Mouse (Mus musculus): Measurements from ENCODE around the gene Afdn. TPM values are rescaled to one million over a fixed set of nuclear protein-coding genes. Genes with fewer than 3 reads are reported as not detected.
"Not testable (repeated sequence)": the region's sequence is repeated elsewhere in the genome, so short reads cannot be mapped to it uniquely, and the experiment has no call there.

The Afdn gene
- polyA plus RNA-seq, 1 experiment from 2014 or later = 79.9 TPM

DNA sequence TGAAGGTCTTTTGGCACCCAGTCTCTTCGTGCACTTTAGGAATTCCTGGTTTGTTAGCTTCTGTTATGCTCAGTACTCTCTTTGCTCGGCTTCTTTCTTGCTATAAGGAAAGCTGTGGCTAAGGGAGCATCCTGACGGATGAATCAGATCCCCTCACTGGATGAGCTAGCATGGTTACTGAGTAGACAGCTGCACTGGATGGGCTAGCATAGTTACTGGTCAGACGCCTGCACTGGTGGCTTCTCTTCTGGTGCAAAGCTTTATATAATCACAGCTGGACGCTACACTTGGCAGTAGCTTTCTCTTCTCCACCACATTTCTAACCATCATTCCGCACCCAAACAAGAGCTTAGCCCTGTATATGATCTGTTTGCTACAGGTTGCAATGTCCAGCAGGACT is 5.4 kb upstream of the Afdn start:
- H3K27ac ChIP-seq = no peak overlapping the region
- no peaks in the 10 kb centered on the region for H3K36me3 ChIP-seq
- no peak overlapping the region for H3K4me2 ChIP-seq
- H3K9ac ChIP-seq = no peak overlapping the region
- no peak overlapping the region for H3K4me3 ChIP-seq
- 77% methylated on average over 6 of the region's 6 CpGs for WGBS
- no peaks in the 10 kb centered on the region for H3K9me3 ChIP-seq
- H3K27me3 ChIP-seq = no peaks in the 10 kb centered on the region
- no peak for ATAC-seq (ENCODE audit: insufficient number of reproducible peaks, low FRiP score, low TSS enrichment, low read depth)
- H3K4me1 ChIP-seq = peaks cover 10% of the 10 kb centered on the region

DNA sequence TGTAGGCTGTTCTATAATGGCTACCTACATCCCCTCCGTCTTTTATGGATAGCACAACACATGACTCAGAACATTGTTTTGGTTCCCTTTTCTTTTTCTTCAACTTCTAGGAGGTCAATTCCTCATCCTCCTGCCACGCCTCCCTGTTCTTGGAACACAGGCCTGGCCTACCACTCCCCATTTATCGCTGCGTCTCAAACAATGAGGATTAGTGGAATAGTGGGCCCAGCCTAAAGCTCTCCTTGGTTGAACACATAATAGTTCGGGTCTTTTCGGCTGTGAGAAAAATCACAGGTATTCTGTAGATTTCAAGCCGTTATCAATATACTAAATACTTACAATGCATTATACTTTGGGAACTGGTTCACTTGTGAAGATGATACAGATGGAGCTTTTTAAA is 1.8 kb upstream of the Afdn start:
- Histone ChIP-seq H3K9me3 (no peaks in the 10 kb centered on the region), H3K9ac (no peak overlapping the region), H3K4me1 (peaks cover 18% of the 10 kb centered on the region), H3K27ac (peak overlapping the region; percentile 86; the same call in 1 of the 2 replicates), H3K27me3 (no peaks in the 10 kb centered on the region), H3K4me3 (no peak overlapping the region; the same call in 1 of the 2 replicates), H3K4me2 (0 out of 2 replicates have a peak overlapping the region, but pooled peaks have one; percentile 62), H3K36me3 (no peaks in the 10 kb centered on the region)
- no peak for ATAC-seq (ENCODE audit: insufficient number of reproducible peaks, low FRiP score, low TSS enrichment, low read depth)
- 81% methylated on average over 7 of the region's 7 CpGs for WGBS

- H3K4me3 ChIP-seq = peak overlapping the region; percentile 88
- no peaks in the 10 kb centered on the region for H3K9me3 ChIP-seq
- H3K27me3 ChIP-seq = no peaks in the 10 kb centered on the region
- H3K4me2 ChIP-seq = peak overlapping the region; percentile 62
- no peaks in the 10 kb centered on the region for H3K36me3 ChIP-seq
- no peak for ATAC-seq (ENCODE audit: insufficient number of reproducible peaks, low FRiP score, low TSS enrichment, low read depth)
- WGBS = 12% methylated on average over 13 of the region's 13 CpGs
- peaks cover 18% of the 10 kb centered on the region for H3K4me1 ChIP-seq
- H3K9ac ChIP-seq = peak overlapping the region; percentile 80
- peak overlapping the region; percentile 86 for H3K27ac ChIP-seq
Measured at GRCm38 (mm10) chr17:13759156-13759852, 1.0 kb upstream of the Afdn start.

GRCm38 (mm10) chr17:13760675-13761178 is 388 bp downstream of the Afdn start:
- ATAC-seq (ENCODE audit: insufficient number of reproducible peaks, low FRiP score, low TSS enrichment, low read depth) = peak; percentile 42; the same call in 1 of the 2 replicates
- Histone ChIP-seq H3K9me3 (no peaks in the 10 kb centered on the region), H3K36me3 (no peaks in the 10 kb centered on the region), H3K27me3 (no peaks in the 10 kb centered on the region), H3K4me3 (peak overlapping the region; percentile 88), H3K27ac (peak overlapping the region; percentile 84), H3K9ac (peak overlapping the region; percentile 80), H3K4me2 (peak overlapping the region; percentile 100), H3K4me1 (peaks cover 22% of the 10 kb centered on the region)
- under 1% methylated on average over 35 of the region's 72 CpGs for WGBS

- no peak for ATAC-seq (ENCODE audit: insufficient number of reproducible peaks, low FRiP score, low TSS enrichment, low read depth)
- Histone ChIP-seq H3K9me3 (no peaks in the 10 kb centered on the region), H3K27ac (peak within 1 kb of the TSS; percentile 84), H3K4me3 (peak within 1 kb of the TSS; percentile 88), H3K27me3 (no peaks in the 10 kb centered on the region), H3K36me3 (no peaks in the 10 kb centered on the region), H3K4me2 (peak within 1 kb of the TSS; percentile 100), H3K4me1 (peaks cover 22% of the 10 kb centered on the region), H3K9ac (peak within 1 kb of the TSS; percentile 80)
- WGBS = under 1% methylated on average over 73 of the region's 74 CpGs
Measured at GRCm38 (mm10) chr17:13761179-13761913, 1.0 kb downstream of the Afdn start, which contains the start of gene Tcte2. TSS of gene Tcte2 (minus strand) at chr17:13761825.

GRCm38 (mm10) chr17:13763819-13764218 is 3.5 kb downstream of the Afdn start:
- Histone ChIP-seq H3K9me3 (no peaks in the 10 kb centered on the region), H3K36me3 (no peaks in the 10 kb centered on the region), H3K4me1 (peaks cover 20% of the 10 kb centered on the region), H3K27me3 (no peaks in the 10 kb centered on the region), H3K27ac (no peak overlapping the region), H3K4me3 (no peak overlapping the region), H3K9ac (no peak overlapping the region), H3K4me2 (no peak overlapping the region)
- 64% methylated on average over 1 of the region's 1 CpGs for WGBS
- ATAC-seq (ENCODE audit: insufficient number of reproducible peaks, low FRiP score, low TSS enrichment, low read depth) = no peak

GRCm38 (mm10) chr17:13764911-13765310 is 4.6 kb downstream of the Afdn start:
- ATAC-seq (ENCODE audit: insufficient number of reproducible peaks, low FRiP score, low TSS enrichment, low read depth); H3K36me3 ChIP-seq; H3K9me3 ChIP-seq; H3K27me3 ChIP-seq; H3K9ac ChIP-seq; H3K4me3 ChIP-seq; H3K27ac ChIP-seq; H3K4me2 ChIP-seq: not testable (repeated sequence)
- H3K4me1 ChIP-seq = peaks cover 12% of the 10 kb centered on the region
- 60% methylated on average over 2 of the region's 2 CpGs for WGBS

DNA sequence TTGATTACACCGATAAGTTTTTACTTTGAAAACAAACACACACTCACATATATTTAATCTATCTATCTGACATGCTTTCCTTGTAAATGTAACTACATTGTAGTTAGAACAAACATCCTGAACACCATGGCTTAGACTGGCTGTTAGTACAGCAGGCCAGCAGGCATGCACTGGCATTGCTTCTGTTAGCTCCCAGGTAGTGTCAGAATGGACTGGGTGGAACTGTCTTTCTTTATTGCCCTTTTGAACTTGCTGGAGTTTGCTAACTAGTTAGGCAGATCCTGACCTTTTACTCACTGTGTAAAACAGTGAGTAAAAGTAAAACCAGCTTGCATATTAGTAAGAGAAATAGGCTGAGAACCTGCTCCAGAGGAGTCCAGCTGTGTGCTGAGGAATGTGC is 8.2 kb downstream of the Afdn start:
- Histone ChIP-seq H3K36me3 (no peaks in the 10 kb centered on the region), H3K4me2 (no peak overlapping the region), H3K27ac (no peak overlapping the region), H3K9ac (no peak overlapping the region), H3K9me3 (no peaks in the 10 kb centered on the region), H3K4me1 (0 out of 2 replicates have a peak, but pooled peaks cover 4% of the 10 kb centered on the region), H3K27me3 (no peaks in the 10 kb centered on the region), H3K4me3 (no peak overlapping the region)
- 89% methylated on average over 1 of the region's 1 CpGs for WGBS
- no peak for ATAC-seq (ENCODE audit: insufficient number of reproducible peaks, low FRiP score, low TSS enrichment, low read depth)

DNA sequence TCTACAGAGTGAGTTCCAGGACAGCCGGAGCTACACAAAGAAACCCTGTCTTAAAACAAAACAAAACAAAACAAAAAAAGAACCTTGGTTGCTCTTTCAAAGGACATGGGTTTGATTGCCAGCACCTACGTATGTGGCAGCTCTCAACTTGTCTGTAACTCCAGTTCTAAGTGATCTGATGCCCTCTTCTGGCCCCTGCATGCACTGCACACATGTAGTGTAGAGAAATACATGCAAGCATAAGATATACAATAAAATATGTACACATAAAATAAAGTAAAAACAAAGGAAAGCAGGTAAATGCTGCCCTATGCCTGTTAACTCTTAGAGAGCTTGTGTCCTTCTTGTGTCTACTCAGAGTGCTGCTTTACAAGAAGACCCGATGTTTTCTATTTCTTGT is 8.9 kb downstream of the Afdn start:
- H3K4me1 ChIP-seq = 0 out of 2 replicates have a peak, but pooled peaks cover 4% of the 10 kb centered on the region
- no peaks in the 10 kb centered on the region for H3K9me3 ChIP-seq
- H3K27ac ChIP-seq = no peak overlapping the region
- WGBS = 93% methylated on average over 3 of the region's 3 CpGs
- H3K36me3 ChIP-seq = no peaks in the 10 kb centered on the region
- H3K4me3 ChIP-seq = no peak overlapping the region
- no peak overlapping the region for H3K9ac ChIP-seq
- no peaks in the 10 kb centered on the region for H3K27me3 ChIP-seq
- no peak for ATAC-seq (ENCODE audit: insufficient number of reproducible peaks, low FRiP score, low TSS enrichment, low read depth)
- H3K4me2 ChIP-seq = no peak overlapping the region

DNA sequence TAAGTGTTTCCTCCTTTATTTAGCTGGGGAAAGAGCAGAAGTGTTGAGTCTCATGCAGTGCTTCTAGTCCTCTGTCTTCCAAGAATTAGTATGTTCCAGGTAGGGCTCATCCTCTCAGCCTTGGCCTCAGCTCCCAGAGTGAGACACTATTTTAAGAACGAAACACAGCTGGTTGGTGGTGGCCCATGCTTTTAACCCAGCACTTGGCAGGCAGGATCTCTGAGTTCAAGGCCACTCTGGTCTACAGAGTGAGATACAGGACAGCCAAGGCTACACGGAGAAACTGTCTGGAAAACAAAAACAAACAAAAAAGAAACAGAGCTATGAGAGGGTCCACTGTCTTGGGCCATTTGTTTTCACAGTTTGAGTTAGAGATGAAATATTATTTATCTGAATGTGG is 17.3 kb downstream of the Afdn start:
- no peak for ATAC-seq (ENCODE audit: insufficient number of reproducible peaks, low FRiP score, low TSS enrichment, low read depth)
- H3K9ac ChIP-seq = no peak overlapping the region
- WGBS = 81% methylated on average over 2 of the region's 2 CpGs
- H3K36me3 ChIP-seq = no peaks in the 10 kb centered on the region
- no peak overlapping the region for H3K27ac ChIP-seq
- H3K9me3 ChIP-seq = no peaks in the 10 kb centered on the region
- H3K4me3 ChIP-seq = no peak overlapping the region
- H3K4me2 ChIP-seq = no peak overlapping the region
- H3K4me1 ChIP-seq = no peaks in the 10 kb centered on the region
- no peaks in the 10 kb centered on the region for H3K27me3 ChIP-seq

DNA sequence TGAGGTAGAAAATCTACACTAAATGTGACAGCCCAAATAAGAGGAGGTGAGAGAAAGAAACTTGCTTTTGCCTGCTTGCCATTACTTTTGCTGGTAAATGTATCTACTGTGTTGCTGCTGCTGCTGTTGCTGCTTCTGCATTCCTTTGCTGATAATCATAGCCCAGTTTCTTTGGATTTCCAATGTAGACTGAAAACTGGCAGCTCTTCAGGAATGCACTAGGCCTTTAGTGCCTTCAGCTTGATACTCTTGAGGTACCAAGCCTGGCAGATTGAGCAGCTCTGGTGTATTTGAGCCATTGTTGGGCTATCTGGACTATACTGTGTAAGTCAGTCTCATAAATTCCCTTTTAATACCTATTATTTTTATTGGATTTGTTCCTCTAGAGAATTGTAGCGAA is 18.5 kb downstream of the Afdn start:
- WGBS = 58% methylated on average over 1 of the region's 1 CpGs
- Histone ChIP-seq H3K27ac (no peak overlapping the region), H3K4me3 (no peak overlapping the region), H3K4me2 (no peak overlapping the region), H3K27me3 (no peaks in the 10 kb centered on the region), H3K4me1 (no peaks in the 10 kb centered on the region), H3K9me3 (no peaks in the 10 kb centered on the region), H3K9ac (no peak overlapping the region), H3K36me3 (no peaks in the 10 kb centered on the region)
- ATAC-seq (ENCODE audit: insufficient number of reproducible peaks, low FRiP score, low TSS enrichment, low read depth) = no peak

DNA sequence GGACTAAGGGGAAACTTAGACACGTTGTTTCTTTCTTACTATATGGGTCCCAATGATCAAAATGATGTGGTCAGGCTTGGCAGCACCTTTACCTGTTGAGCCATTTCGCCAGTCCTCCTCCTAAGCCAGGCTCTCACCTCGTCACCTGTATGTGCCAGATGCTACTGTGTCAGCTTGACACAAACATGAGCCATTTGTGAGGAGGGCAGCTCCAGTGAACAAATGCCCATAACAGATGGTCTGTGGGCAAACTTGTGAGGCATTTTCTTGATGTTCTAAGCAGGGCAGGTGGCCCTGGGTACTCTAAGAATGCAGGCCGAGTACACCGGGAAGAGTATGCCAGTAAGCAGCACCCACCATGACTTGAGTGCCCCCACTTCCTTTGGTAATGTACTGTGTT is 21.6 kb downstream of the Afdn start:
- no peak overlapping the region for H3K9ac ChIP-seq
- WGBS = 92% methylated on average over 5 of the region's 5 CpGs
- no peak for ATAC-seq (ENCODE audit: insufficient number of reproducible peaks, low FRiP score, low TSS enrichment, low read depth)

More for the DNA sequence above, 21.6 kb downstream of the Afdn start:
- Histone ChIP-seq H3K36me3 (no peaks in the 10 kb centered on the region), H3K27me3 (no peaks in the 10 kb centered on the region), H3K4me1 (no peaks in the 10 kb centered on the region), H3K9me3 (no peaks in the 10 kb centered on the region), H3K27ac (no peak overlapping the region), H3K4me3 (no peak overlapping the region), H3K4me2 (no peak overlapping the region)

Measured in limb, embryonic 15.5 days (tissue).